Comparison of ENCODE assay signal across 28 mouse cellular contexts in genomic region chr4:120702511-120702910, GRCm38 (mm10). TPM values are rescaled to one million over a fixed set of nuclear protein-coding genes. Genes with fewer than 3 reads are reported as not detected.
"Had no signal": no experiment of that assay in that cellular context is flagged by ENCODE, and none has a peak within 500 bp of the region (broad histone marks: within the 10 kb centered on the region; RNA-seq: fewer than 3 reads in every experiment).

No protein-coding gene starts in this region.

- H3K4me3 ChIP-seq: left cerebral cortex, adult 2 months; limb, embryonic 10.5 days; limb, embryonic 12.5 days; limb, embryonic 13.5 days; limb, embryonic 15.5 days; liver, embryonic 12.5 days; liver, embryonic 13.5 days; liver, embryonic 15.5 days; lung, embryonic 15.5 days; megakaryocyte, embryonic 14.5 days; midbrain, embryonic 10.5 days; midbrain, embryonic 12.5 days; midbrain, embryonic 13.5 days; midbrain, embryonic 15.5 days had no signal

- ATAC-seq: liver, embryonic 12.5 days; liver, postnatal 0 days; lung, postnatal 0 days; midbrain, embryonic 13.5 days; midbrain, embryonic 15.5 days; midbrain, embryonic 16.5 days had no signal

- DNase-seq: liver; liver, embryonic 13.5 days; liver, postnatal 0 days; lung, adult 18-20 months; lung, adult 2 months; lung, embryonic 14.5 days; lung, postnatal 10 days; lung, postnatal 14 days; lung, postnatal 36 days; midbrain, embryonic 14.5 days had no signal

- H3K4me2 ChIP-seq: limb, embryonic 12.5 days; limb, embryonic 13.5 days; limb, embryonic 15.5 days; liver, embryonic 11.5 days; liver, embryonic 12.5 days; liver, embryonic 13.5 days; liver, embryonic 15.5 days; lung, embryonic 14.5 days; lung, embryonic 15.5 days; midbrain, embryonic 11.5 days; midbrain, embryonic 12.5 days; midbrain, embryonic 13.5 days; midbrain, embryonic 15.5 days had no signal

- H3K36me3 ChIP-seq: limb, embryonic 10.5 days; limb, embryonic 15.5 days; liver, embryonic 12.5 days; liver, embryonic 13.5 days; liver, embryonic 15.5 days; lung, embryonic 15.5 days; midbrain, embryonic 10.5 days; midbrain, embryonic 15.5 days had no signal

RNA-seq across cellular contexts. Expression of gene Cited4, which starts 36.1 kb away (rescaled TPM):
- polyA plus RNA-seq: macrophage had no signal

RNA-seq across cellular contexts. Expression of gene Kcnq4, which starts 45.9 kb away (rescaled TPM):
- polyA plus RNA-seq: macrophage had no signal
